Mouse (Mus musculus): Measurements from ENCODE around the gene Phyh. TPM values are rescaled to one million over a fixed set of nuclear protein-coding genes. Genes with fewer than 3 reads are reported as not detected.

The Phyh gene
- 30.9 and 31.0 TPM in 2 replicates for polyA plus RNA-seq (2012; rRNA removed)
- polyA plus RNA-seq (2014; fragmentation: Nextera tagmentation; extraction: Ambion mirVana), result 46.0 and 50.2 TPM in 2 replicates

- Histone ChIP-seq H3K9ac (ENCODE audit: low read depth, low read length, severe bottlenecking) (peak within 1 kb of the TSS; percentile 83), H3K4me2 (replicated peaks; ENCODE audit: low read depth, low read length, severe bottlenecking) (peak within 1 kb of the TSS; percentile 73), H3K4me3 (replicated peaks; ENCODE audit: low read length) (peak within 1 kb of the TSS; percentile 66), H3K4me1 (ENCODE audit: control insufficient read depth, insufficient read depth, low read length) (peaks cover 16% of the 10 kb centered on the region; the same call in 1 of the 2 replicates), H3K27me3 (ENCODE audit: control insufficient read depth, insufficient read depth, low read length) (no peaks in the 10 kb centered on the region), H3K9me3 (ENCODE audit: control insufficient read depth, low read length) (no peaks in the 10 kb centered on the region), H3K27ac (replicated peaks; ENCODE audit: low read depth, low read length) (peak within 1 kb of the TSS; percentile 5; the same call in 1 of the 2 replicates), H3K36me3 (ENCODE audit: control insufficient read depth, insufficient read depth, low read length) (peaks cover 5% of the 10 kb centered on the region; the same call in 1 of the 2 replicates)
- peak; percentile 82 for DNase-seq (ENCODE audit: low spot score)
- peak; percentile 78; the same call in 1 of the 2 replicates for TF ChIP-seq POLR2A (IDR thresholded peaks at IDR 0.05; ENCODE audit: borderline replicate concordance, extremely low read depth, insufficient read depth, insufficient read length)
- 6% methylated on average over 34 of the region's 35 CpGs for WGBS
- peak; percentile 95 for ATAC-seq (ENCODE audit: low FRiP score, low read depth)
These were observed at the start of gene Phyh for GRCm38 (mm10) chr2:4918860-4919739. Gene Phyh (plus strand): TSS chr2:4919019.

GRCm38 (mm10) chr2:4872740-4873139 lies 46.1 kb upstream of the Phyh start:
- 78% methylated on average over 9 of the region's 9 CpGs for WGBS
- no peaks in the 10 kb centered on the region for H3K36me3 ChIP-seq (ENCODE audit: control insufficient read depth, insufficient read depth, low read length)
- no peak for ATAC-seq (ENCODE audit: low FRiP score, low read depth)

GRCm38 (mm10) chr2:4873331-4873730 lies 45.5 kb upstream of the Phyh start:
- whole genome bisulfite sequencing, result 69% methylated on average over 6 of the region's 6 CpGs
- Histone ChIP-seq H3K36me3 (ENCODE audit: control insufficient read depth, insufficient read depth, low read length) (no peaks in the 10 kb centered on the region), H3K4me2 (replicated peaks; ENCODE audit: low read depth, low read length, severe bottlenecking) (no peak overlapping the region), H3K27me3 (ENCODE audit: control insufficient read depth, insufficient read depth, low read length) (no peaks in the 10 kb centered on the region), H3K4me3 (replicated peaks; ENCODE audit: low read length) (no peak overlapping the region), H3K9ac (ENCODE audit: low read depth, low read length, severe bottlenecking) (no peak overlapping the region), H3K27ac (replicated peaks; ENCODE audit: low read depth, low read length) (no peak overlapping the region), H3K4me1 (ENCODE audit: control insufficient read depth, insufficient read depth, low read length) (no peaks in the 10 kb centered on the region), H3K9me3 (ENCODE audit: control insufficient read depth, low read length) (no peaks in the 10 kb centered on the region)
- ATAC-seq (ENCODE audit: low FRiP score, low read depth) (no peak), DNase-seq (ENCODE audit: low spot score) (no peak)
- TF ChIP-seq POLR2A (IDR thresholded peaks at IDR 0.05; ENCODE audit: borderline replicate concordance, extremely low read depth, insufficient read depth, insufficient read length), result no peak

More at GRCm38 (mm10) chr2:4872740-4873139, 46.1 kb upstream of the Phyh start:
- no peaks in the 10 kb centered on the region for H3K27me3 ChIP-seq (ENCODE audit: control insufficient read depth, insufficient read depth, low read length)
- no peak overlapping the region for H3K4me2 ChIP-seq (replicated peaks; ENCODE audit: low read depth, low read length, severe bottlenecking)
- DNase-seq (ENCODE audit: low spot score), result no peak
- H3K4me3 ChIP-seq (replicated peaks; ENCODE audit: low read length), result no peak overlapping the region
- H3K9ac ChIP-seq (ENCODE audit: low read depth, low read length, severe bottlenecking), result no peak overlapping the region
- no peak for TF ChIP-seq POLR2A (IDR thresholded peaks at IDR 0.05; ENCODE audit: borderline replicate concordance, extremely low read depth, insufficient read depth, insufficient read length)
- H3K27ac ChIP-seq (replicated peaks; ENCODE audit: low read depth, low read length), result no peak overlapping the region
- H3K4me1 ChIP-seq (ENCODE audit: control insufficient read depth, insufficient read depth, low read length), result no peaks in the 10 kb centered on the region
- H3K9me3 ChIP-seq (ENCODE audit: control insufficient read depth, low read length), result no peaks in the 10 kb centered on the region

GRCm38 (mm10) chr2:4875090-4875489 lies 43.7 kb upstream of the Phyh start:
- H3K9me3 ChIP-seq (ENCODE audit: control insufficient read depth, low read length), result no peaks in the 10 kb centered on the region
- H3K9ac ChIP-seq (ENCODE audit: low read depth, low read length, severe bottlenecking), result no peak overlapping the region
- no peaks in the 10 kb centered on the region for H3K4me1 ChIP-seq (ENCODE audit: control insufficient read depth, insufficient read depth, low read length)
- ATAC-seq (ENCODE audit: low FRiP score, low read depth), result no peak
- no peak overlapping the region for H3K4me2 ChIP-seq (replicated peaks; ENCODE audit: low read depth, low read length, severe bottlenecking)
- TF ChIP-seq POLR2A (IDR thresholded peaks at IDR 0.05; ENCODE audit: borderline replicate concordance, extremely low read depth, insufficient read depth, insufficient read length), result no peak
- no peaks in the 10 kb centered on the region for H3K27me3 ChIP-seq (ENCODE audit: control insufficient read depth, insufficient read depth, low read length)
- H3K4me3 ChIP-seq (replicated peaks; ENCODE audit: low read length), result no peak overlapping the region
- no peak overlapping the region for H3K27ac ChIP-seq (replicated peaks; ENCODE audit: low read depth, low read length)
- no peak for DNase-seq (ENCODE audit: low spot score)
- 41% methylated on average over 1 of the region's 1 CpGs for WGBS
- H3K36me3 ChIP-seq (ENCODE audit: control insufficient read depth, insufficient read depth, low read length), result no peaks in the 10 kb centered on the region

- TF ChIP-seq POLR2A (IDR thresholded peaks at IDR 0.05; ENCODE audit: borderline replicate concordance, extremely low read depth, insufficient read depth, insufficient read length), result no peak
- no peak overlapping the region for H3K9ac ChIP-seq (ENCODE audit: low read depth, low read length, severe bottlenecking)
- no peak overlapping the region for H3K27ac ChIP-seq (replicated peaks; ENCODE audit: low read depth, low read length)
- peaks cover 4% of the 10 kb centered on the region; the same call in 1 of the 2 replicates for H3K4me1 ChIP-seq (ENCODE audit: control insufficient read depth, insufficient read depth, low read length)
- ATAC-seq (ENCODE audit: low FRiP score, low read depth), result no peak
- H3K36me3 ChIP-seq (ENCODE audit: control insufficient read depth, insufficient read depth, low read length), result no peaks in the 10 kb centered on the region
- H3K27me3 ChIP-seq (ENCODE audit: control insufficient read depth, insufficient read depth, low read length), result no peaks in the 10 kb centered on the region
- 70% methylated on average over 3 of the region's 3 CpGs for WGBS
- no peak for DNase-seq (ENCODE audit: low spot score)
- H3K9me3 ChIP-seq (ENCODE audit: control insufficient read depth, low read length), result no peaks in the 10 kb centered on the region
- no peak overlapping the region for H3K4me3 ChIP-seq (replicated peaks; ENCODE audit: low read length)
- H3K4me2 ChIP-seq (replicated peaks; ENCODE audit: low read depth, low read length, severe bottlenecking), result no peak overlapping the region
These were observed 42.7 kb upstream of the Phyh start for GRCm38 (mm10) chr2:4876131-4876530.

All from limb, embryonic 14.5 days (tissue).